Mouse (Mus musculus) retina, postnatal 7 days (tissue): Measurements from ENCODE around the gene Ankrd9.

Source experiments
- DNase-seq: peaks from one replicate; pipeline ENCODE4 v3.0.0-alpha.2; 2012; ENCODE audit warnings: low read depth, low spot score

Gene Ankrd9

GRCm38 (mm10) chr12:110990500-110990899 is 11.7 kb upstream of the Ankrd9 start:
- DNase-seq = no peak

DNA sequence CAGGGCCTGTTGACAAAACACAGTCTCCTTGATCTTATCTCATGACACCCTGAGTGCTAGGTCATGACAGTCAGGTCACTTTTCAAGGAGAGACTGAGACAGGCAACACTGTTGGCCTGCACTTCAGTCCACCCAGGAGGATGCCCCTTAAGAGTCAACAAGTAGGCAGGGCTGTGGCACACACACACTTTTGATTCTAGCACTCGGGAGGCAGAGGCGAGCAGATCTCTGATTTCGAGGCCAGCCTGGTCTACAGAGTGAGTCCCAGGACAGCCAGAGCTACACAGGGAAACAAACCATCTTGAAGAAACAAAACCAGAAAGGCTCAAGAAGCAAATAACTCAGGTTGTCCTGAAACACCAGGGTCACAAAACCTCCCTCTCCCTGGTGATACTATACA is 10.6 kb upstream of the Ankrd9 start:
- DNase-seq = no peak

DNA sequence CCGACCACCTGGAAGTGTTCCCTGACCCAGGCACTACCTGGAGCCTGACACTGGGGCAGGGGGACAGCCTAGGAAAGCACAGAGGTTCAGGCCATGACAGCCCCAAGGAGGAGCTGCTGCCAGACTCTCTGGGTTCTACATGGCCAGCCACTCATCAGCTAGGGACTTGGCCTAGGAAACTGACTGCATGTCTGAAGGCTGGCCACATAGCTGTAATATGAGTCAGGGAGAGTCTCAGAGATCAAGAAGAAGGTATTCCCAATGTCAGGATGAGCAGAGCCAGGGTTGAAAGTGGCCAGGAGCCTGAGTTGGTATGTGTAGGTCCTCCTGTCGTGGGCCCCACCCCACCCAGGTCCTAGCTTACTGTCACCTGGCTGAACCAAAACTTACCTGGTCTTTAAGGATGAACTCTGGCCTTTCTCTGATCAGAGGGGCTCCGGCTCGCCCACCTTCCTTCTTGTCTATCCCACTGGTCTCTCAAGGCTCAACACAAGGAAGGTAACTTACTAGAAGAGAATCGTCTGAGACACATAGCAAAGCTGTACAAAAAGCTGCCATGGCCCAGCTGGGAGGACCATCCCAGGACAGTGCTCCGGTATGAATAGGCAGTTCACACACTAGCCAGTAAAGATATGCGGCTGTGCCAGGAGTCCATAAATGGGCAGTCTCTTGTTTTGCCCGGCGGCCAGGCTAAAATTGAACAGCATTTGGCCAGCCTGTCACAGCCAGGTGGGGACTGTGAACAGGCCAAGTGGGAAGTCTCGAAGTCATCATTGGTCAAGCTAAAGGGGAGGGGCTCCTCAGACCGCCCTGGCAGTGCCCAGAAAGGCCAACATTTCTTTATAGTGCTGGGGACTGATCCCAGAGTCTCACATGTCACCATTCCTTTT is 7.9 kb upstream of the Ankrd9 start:
- no peak for DNase-seq

DNA sequence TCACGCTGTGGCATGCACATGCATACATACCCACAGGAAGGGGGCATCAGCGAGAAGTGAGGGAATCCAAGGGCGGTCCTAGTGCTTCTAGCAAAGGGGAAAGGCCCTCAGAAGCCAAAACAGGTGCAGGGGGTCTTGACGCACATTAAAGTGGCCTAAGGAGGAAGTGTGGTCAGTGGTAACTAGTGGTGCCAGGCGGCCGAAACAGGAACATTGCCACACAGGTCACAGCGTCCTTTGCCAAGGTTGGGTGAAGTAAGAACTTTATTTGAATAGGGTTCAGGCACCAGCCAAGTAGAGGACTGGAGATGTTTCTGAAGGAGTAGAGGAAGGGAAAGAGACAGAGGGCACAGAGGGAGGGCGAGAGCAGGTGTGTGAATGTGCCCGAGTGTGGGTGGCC is 6.3 kb upstream of the Ankrd9 start:
- no peak for DNase-seq

DNA sequence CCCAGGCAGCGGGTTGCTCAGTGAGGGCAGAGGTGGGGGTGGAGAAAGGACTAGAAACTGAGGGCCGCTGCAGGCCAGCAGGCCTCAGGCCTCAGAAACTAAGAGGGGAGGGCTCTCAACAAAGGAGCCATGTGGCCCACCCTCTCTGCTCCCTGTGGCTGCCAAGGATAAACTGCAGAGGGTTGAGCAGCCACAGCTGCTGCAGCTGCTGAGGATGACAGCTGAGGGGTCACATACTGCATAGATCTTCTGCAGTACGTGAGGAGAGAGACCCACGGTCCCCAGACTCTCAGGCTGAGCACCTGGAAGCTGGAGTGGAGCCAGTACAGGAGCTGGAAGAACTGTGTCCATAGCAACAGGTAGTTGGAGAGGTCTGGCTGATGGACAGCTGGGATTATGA is 5.8 kb upstream of the Ankrd9 start:
- DNase-seq = no peak

DNA sequence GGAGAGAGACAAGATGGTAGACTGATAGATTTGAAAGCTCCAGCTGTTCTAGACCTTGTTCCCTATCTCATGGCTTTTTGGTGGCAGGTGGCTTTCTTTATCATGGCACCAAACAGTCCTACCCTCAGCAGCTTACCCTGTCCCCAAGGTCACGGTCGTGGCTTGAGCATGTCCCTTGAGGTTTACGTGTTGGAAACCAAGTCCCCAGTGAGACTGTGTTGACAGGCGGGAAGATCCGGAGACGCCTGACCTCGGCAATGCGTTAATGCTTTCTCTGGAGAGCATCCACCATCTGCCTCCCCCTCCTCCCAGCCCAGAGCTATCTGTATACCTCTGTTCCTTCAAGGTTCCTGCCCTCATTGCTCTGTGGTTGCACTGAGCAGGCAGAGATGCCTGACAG is 4.9 kb upstream of the Ankrd9 start:
- DNase-seq = no peak

- DNase-seq = no peak
Measured at GRCm38 (mm10) chr12:110983083-110983482, 4.2 kb upstream of the Ankrd9 start.

- DNase-seq = no peak
Measured at GRCm38 (mm10) chr12:110981736-110982135, 2.9 kb upstream of the Ankrd9 start.

- DNase-seq = no peak
Measured at GRCm38 (mm10) chr12:110979808-110980207, 968 bp upstream of the Ankrd9 start.

- no peak for DNase-seq
Measured at GRCm38 (mm10) chr12:110977896-110978606, 789 bp downstream of the Ankrd9 start.

GRCm38 (mm10) chr12:110977345-110977733 is 1.5 kb downstream of the Ankrd9 start:
- DNase-seq = no peak

DNA sequence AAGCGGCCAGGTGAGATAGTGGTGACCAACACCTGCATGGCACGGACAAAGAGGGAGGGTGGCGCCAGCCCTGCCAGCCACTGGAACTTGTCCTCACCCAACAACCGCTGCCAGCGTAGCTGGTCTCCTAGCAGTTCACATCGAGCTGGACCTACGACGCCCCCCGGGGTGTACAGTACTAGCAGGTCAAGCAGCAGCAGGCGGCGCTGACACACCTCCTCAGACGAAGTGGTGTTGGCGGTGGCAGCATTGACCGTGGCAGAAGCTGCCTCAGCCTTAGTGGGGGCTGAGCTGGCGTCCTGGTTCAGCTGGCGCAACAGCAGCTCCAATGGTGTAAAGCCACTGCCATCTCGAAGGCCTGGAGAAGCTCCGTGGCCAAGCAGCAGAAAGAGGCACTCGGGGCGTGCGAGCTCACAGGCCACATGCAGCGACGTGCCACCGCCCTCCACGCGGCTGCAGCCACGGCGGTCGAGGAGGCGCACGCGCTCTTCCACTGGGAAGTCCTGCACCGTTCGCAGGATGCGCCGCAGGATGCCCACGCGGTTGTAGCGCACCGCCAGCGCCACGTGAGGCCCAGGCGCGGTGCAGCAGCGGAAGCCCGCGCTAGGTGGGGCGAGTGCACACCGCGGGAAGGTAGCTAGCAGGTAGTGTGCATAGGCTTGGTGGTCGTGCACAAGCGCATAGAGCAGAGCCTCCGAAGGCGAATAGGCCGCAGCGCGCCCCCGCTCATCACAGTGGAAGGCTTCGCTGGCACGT is 2.1 kb downstream of the Ankrd9 start:
- no peak for DNase-seq

GRCm38 (mm10) chr12:110975838-110976468 is 2.9 kb downstream of the Ankrd9 start:
- no peak for DNase-seq

DNA sequence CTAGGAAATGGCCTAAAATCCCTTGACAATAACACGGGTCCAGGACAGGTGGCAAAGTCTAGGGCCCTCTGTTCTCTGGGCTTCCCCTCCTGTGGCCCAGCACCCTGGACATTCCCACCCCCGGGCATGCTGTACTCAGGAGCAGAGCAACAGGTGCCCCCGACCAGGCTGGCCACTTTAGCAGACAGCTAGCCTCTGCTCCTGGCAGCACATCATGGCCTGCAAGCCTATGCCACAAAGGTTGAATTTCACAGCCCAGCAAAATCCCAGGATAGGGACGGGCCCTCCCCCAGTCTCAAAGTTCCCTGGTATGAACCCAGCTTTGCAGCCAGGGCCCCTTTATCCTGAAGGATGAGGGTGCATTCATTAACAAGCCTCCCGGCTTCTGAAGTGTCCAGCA is 3.5 kb downstream of the Ankrd9 start:
- DNase-seq = no peak

DNA sequence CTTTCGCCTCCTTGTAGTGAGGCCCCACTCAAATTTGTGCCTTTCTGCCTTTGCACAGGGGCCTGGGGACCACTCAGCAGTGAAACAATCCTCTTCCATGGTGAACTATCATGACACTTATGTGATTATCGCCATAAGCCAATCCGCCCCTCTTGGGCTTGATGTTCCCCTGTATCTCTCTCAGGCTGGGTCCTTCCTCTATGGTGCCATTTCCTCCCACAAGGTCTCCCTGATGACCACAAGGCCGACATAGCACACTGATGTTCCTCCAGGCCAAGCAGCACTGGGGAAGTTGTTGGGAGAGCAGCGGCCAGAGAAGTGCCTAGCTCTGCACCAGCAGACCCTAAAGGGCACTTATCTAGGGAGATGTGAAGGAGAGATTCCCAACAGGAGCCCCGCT is 4.1 kb downstream of the Ankrd9 start:
- DNase-seq = no peak

GRCm38 (mm10) chr12:110974295-110974694 is 4.5 kb downstream of the Ankrd9 start:
- DNase-seq = no peak

DNA sequence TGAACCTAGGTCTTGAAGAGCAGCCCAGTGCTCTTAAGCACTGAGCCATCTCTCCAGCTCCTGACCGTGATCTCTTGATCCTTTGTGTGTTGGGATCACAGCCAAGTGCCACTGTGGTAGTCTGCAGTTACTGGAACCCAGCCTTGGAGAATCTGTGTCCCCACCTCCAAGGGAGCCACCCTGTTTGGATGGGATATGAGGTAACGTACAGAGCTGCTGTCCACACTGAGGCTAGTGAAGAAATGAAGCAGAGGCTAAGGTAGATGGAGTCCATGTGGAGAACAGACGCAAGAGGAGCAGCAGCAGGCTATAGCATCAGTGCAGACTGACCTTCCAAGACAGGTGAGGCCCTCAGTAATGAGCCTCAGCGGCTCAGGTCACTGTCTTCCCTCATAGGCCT is 5.0 kb downstream of the Ankrd9 start:
- DNase-seq = no peak

GRCm38 (mm10) chr12:110971972-110972371 is 6.9 kb downstream of the Ankrd9 start:
- DNase-seq = no peak

GRCm38 (mm10) chr12:110970408-110970807 is 8.4 kb downstream of the Ankrd9 start:
- no peak for DNase-seq

GRCm38 (mm10) chr12:110967146-110967545 is 11.7 kb downstream of the Ankrd9 start:
- no peak for DNase-seq

DNA sequence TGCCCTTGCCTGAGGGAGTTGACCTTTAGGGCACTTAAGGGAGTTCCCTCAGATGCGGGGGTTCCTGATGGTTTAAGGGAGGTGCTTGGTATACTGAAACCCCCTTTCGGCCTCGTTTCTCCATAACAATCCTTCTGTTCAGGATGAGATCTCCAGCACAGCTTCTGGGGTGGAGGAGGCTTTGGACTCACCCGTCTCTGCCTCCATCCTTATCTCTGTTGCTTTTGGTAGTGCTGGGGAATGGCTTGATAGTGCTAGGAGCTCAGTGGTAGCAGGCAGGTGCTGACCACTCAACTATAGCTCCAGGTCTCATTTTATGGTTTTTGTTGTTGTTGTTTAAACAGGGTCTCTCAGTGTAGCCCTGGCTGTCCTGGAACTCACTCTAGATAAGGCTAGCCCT is 12.8 kb downstream of the Ankrd9 start:
- no peak for DNase-seq

DNA sequence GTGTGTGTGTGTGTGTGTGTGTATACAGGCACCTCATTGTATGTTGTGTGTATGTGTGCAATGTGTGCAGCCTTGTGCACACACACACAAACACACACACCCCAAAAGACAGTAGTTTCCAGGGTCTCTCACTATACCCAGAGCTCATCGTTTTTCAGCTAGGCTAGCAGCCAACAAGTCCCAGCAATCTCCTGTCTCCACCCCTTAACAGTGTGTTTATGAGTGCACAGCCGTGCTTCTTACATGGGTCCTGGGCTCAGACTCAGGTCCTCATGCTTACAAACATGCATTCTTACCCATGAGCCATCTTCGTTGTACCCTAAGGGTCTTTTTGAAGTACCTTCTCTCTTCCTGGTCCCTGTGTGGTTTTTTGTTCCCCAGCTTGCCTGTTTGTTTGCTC is 13.3 kb downstream of the Ankrd9 start:
- DNase-seq = no peak
